Mouse (Mus musculus) CH12.LX (cell line): ENCODE data around the gene 1810010H24Rik. TPM values are rescaled to one million over a fixed set of nuclear protein-coding genes. Genes with fewer than 3 reads are reported as not detected.
"Not testable (repeated sequence)": the region's sequence is repeated elsewhere in the genome, so short reads cannot be mapped to it uniquely, and the experiment has no call there.

Experiments
- DNase-seq: peaks from one replicate; pipeline ENCODE4 v3.0.0-alpha.2; 2013; ENCODE audit errors: extremely low read depth
- H3K27ac ChIP-seq: 2 replicates; pipeline ENCODE4 v1.5.1; 2012; ENCODE audit warnings: low read depth, mild to moderate bottlenecking, control low read depth, moderate library complexity; ENCODE audit not compliant: insufficient read depth
- H3K27me3 ChIP-seq: replicated peaks from 2 replicates; pipeline ENCODE3; 2012; ENCODE audit warnings: inconsistent platforms
- H3K36me3 ChIP-seq, 2 experiments: replicated peaks in 1 of 2; 2 replicates each; pipeline versions ENCODE3 to v1.6.1; 2012; ENCODE audit warnings: inconsistent platforms in 1 of 2, low read length in 1 of 2, mild to moderate bottlenecking in 1 of 2, mixed read lengths in 1 of 2, moderate library complexity in 1 of 2; ENCODE audit not compliant: control insufficient read depth in 1 of 2, insufficient read depth in 1 of 2
- H3K4me1 ChIP-seq, 2 experiments: 2 replicates each; pipeline ENCODE4 v1.6.1; 2012; ENCODE audit warnings: inconsistent platforms in 1 of 2, moderate library complexity in 1 of 2; ENCODE audit not compliant: insufficient read depth in 2 of 2, control insufficient read depth in 1 of 2
- H3K4me2 ChIP-seq: 2 replicates; pipeline ENCODE4 v1.6.1; 2012; ENCODE audit warnings: low read depth, mild to moderate bottlenecking, control low read depth; ENCODE audit not compliant: poor library complexity, insufficient read depth, severe bottlenecking
- H3K4me3 ChIP-seq, 3 experiments: fragments of 150-350 bp in 1 of 3; sonication (generic) in 1 of 3; replicated peaks in 1 of 3; 2 replicates each; pipeline versions ENCODE3 to v1.5.1; 2011 to 2012; ENCODE audit warnings: low read depth in 2 of 3, low read length in 2 of 3, mild to moderate bottlenecking in 2 of 3, moderate library complexity in 2 of 3, control low read depth in 1 of 3, improper control_type of control experiment in 1 of 3, inconsistent platforms in 1 of 3, mixed read lengths in 1 of 3; ENCODE audit not compliant: poor library complexity in 1 of 3
- H3K79me2 ChIP-seq: replicated peaks from 2 replicates; pipeline ENCODE4 v1.6.1; 2012; ENCODE audit warnings: mild to moderate bottlenecking, moderate library complexity; ENCODE audit not compliant: control insufficient read depth, poor library complexity, insufficient read depth, severe bottlenecking; ENCODE audit errors: extremely low read depth
- H3K9ac ChIP-seq: 2 replicates; pipeline ENCODE4 v1.6.1; 2012; ENCODE audit warnings: low read depth, mild to moderate bottlenecking, control low read depth, moderate library complexity; ENCODE audit not compliant: insufficient read depth
- H3K9me3 ChIP-seq: replicated peaks from 2 replicates; pipeline ENCODE3; 2012; ENCODE audit warnings: low read length, inconsistent platforms, mixed read lengths
- BHLHE40 ChIP-seq: IDR thresholded peaks from 2 replicates; pipeline ENCODE4 v1.6.1; 2011; ENCODE audit warnings: mild to moderate bottlenecking, low read depth, low read length, improper control_type of control experiment
- CHD2 ChIP-seq: IDR thresholded peaks from 2 replicates; pipeline ENCODE4 v1.6.1; 2011; ENCODE audit warnings: low read length, improper control_type of control experiment
- CTCF ChIP-seq, 2 experiments: IDR thresholded peaks in 1 of 2; conservative IDR thresholded peaks in 1 of 2; 2 replicates each; pipeline ENCODE4 v1.5.1; 2011 to 2012; ENCODE audit warnings: low read depth in 2 of 2, low read length in 2 of 2, improper control_type of control experiment in 1 of 2, inconsistent platforms in 1 of 2, mild to moderate bottlenecking in 1 of 2, moderate library complexity in 1 of 2
- E2F4 ChIP-seq: IDR thresholded peaks from 2 replicates; pipeline ENCODE4 v1.6.1; 2011; ENCODE audit warnings: low read depth, low read length, improper control_type of control experiment; ENCODE audit not compliant: insufficient replicate concordance
- ELF1 ChIP-seq: IDR thresholded peaks from 2 replicates; pipeline ENCODE4 v1.6.1; 2014; ENCODE audit warnings: low read depth, mild to moderate bottlenecking, inconsistent platforms, low read length, improper control_type of control experiment
- HCFC1 ChIP-seq: IDR thresholded peaks from 2 replicates; pipeline ENCODE4 v1.6.1; 2012; ENCODE audit warnings: low read depth, mild to moderate bottlenecking, inconsistent platforms, low read length, improper control_type of control experiment
- KAT2A ChIP-seq: IDR thresholded peaks from 2 replicates; pipeline ENCODE4 v1.6.1; 2012; ENCODE audit warnings: low read length, improper control_type of control experiment, inconsistent platforms; ENCODE audit not compliant: insufficient replicate concordance
- MAX ChIP-seq: IDR thresholded peaks from 2 replicates; pipeline ENCODE4 v1.6.1; 2011; ENCODE audit warnings: low read length, improper control_type of control experiment
- NRF1 ChIP-seq: IDR thresholded peaks from 2 replicates; pipeline ENCODE4 v1.6.1; 2014; ENCODE audit warnings: low read depth, mild to moderate bottlenecking, inconsistent platforms, low read length, improper control_type of control experiment, moderate library complexity
- RAD21 ChIP-seq: IDR thresholded peaks from 2 replicates; pipeline ENCODE4 v1.6.1; 2011; ENCODE audit warnings: low read depth, mild to moderate bottlenecking, low read length, improper control_type of control experiment, moderate library complexity
- SIN3A ChIP-seq: IDR thresholded peaks from 2 replicates; pipeline ENCODE4 v1.6.1; 2012; ENCODE audit warnings: low read length, improper control_type of control experiment, inconsistent platforms
- TBP ChIP-seq: conservative IDR thresholded peaks from 2 replicates; pipeline ENCODE4 v1.6.1; 2011; ENCODE audit warnings: low read depth, low read length, improper control_type of control experiment
- ZC3H11A ChIP-seq: IDR thresholded peaks from 2 replicates; pipeline ENCODE4 v1.6.1; 2012; ENCODE audit warnings: low read depth, mild to moderate bottlenecking, inconsistent platforms, low read length, improper control_type of control experiment
- ZKSCAN1 ChIP-seq: IDR thresholded peaks from 2 replicates; pipeline ENCODE4 v1.6.1; 2012; ENCODE audit warnings: low read depth, inconsistent platforms, low read length, improper control_type of control experiment, borderline replicate concordance
- ZMIZ1 ChIP-seq: IDR thresholded peaks from 2 replicates; pipeline ENCODE4 v1.6.1; 2012; ENCODE audit warnings: low read depth, mild to moderate bottlenecking, inconsistent platforms, low read length, improper control_type of control experiment
- ZNF384 ChIP-seq: IDR thresholded peaks from 2 replicates; pipeline ENCODE4 v1.6.1; 2012; ENCODE audit warnings: low read depth, low read length, improper control_type of control experiment, inconsistent platforms
- dilution Hi-C: fragments of 300-500 bp; cut with MboI; formaldehyde crosslinking; loops from 2 replicates; pipeline ENCODE4 v1.14.3; 2020; ENCODE audit warnings: low sequenced_read_pairs; ENCODE audit not compliant: extremely low pct_unique_long_range_greater_than_20kb, extremely low pct_ligation_motif_present
- in situ Hi-C: fragments of 300-500 bp; cut with MboI; formaldehyde crosslinking; loops from 3 replicates; pipeline ENCODE4 v1.14.3; 2019; ENCODE audit warnings: low sequenced_read_pairs, low pct_ligation_motif_present, low pct_unique_long_range_greater_than_20kb, mixed read lengths
- polyA plus RNA-seq: library from polyadenylated mRNA; unstranded; fragments of >175 nt; gene quantifications from 2 replicates; pipeline ENCODE4 v1.2.1, GENCODE M21; 2012; ENCODE audit warnings: low read depth; ENCODE audit not compliant: insufficient read length
- total RNA-seq, 2 experiments: library from RNA; depleted of rRNA; stranded (reverse); fragments of 300-350 nt in 1 of 2; fragments of >200 nt in 1 of 2; gene quantifications; 2 replicates each; pipeline ENCODE4 v1.2.3; 2012 to 2014

Gene 1810010H24Rik
- total and polyA plus RNA-seq, 3 experiments, result 0.53 to 1.7 (median 1.1) TPM

DNA sequence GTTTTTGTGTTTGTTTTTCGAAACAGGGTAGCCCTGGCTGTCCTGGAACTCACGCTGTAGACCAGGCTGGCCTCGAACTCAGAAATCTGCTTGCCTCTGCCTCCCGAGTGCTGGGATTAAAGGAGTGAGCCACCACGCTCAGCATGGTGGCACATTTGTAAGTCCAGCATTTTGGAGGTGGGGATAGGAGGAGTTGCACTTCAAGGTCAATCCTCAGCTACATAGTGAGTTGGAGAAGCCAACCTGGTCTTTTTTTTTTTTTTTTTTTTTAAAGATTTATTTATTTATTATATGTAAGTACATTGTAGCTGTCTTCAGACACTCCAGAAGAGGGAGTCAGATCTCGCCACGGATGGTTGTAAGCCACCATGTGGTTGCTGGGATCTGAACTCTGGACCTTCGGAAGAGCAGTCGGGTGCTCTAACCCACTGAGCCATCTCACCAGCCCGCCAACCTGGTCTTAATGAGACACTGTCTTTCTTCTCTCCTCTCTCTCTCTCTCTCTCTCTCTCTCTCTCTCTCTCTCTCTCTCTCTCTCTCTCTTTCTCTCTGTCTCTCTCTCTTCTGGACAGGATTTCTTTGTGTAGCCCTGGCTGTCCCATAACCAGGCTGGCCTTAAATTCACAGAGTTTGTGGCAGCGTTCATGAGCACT is 9.8 kb upstream of the 1810010H24Rik start:
- H3K4me3 ChIP-seq, DNase-seq, dilution Hi-C loops: not testable (repeated sequence)
- TF ChIP-seq TBP, result 0 out of 2 replicates have a peak, but pooled peaks have one; percentile 43
- TF ChIP-seq, all 38 proteins: peak for 1; not testable (repeated sequence) for 37
- H3K27ac ChIP-seq, H3K9ac ChIP-seq, H3K79me2 ChIP-seq, in situ Hi-C loops, H3K27me3 ChIP-seq, H3K9me3 ChIP-seq, H3K36me3 ChIP-seq, H3K4me2 ChIP-seq: not testable (repeated sequence)
- peaks cover 8 to 14% of the 10 kb centered on the region in 2 experiments; a peak in 3 of 4 replicates for H3K4me1 ChIP-seq

DNA sequence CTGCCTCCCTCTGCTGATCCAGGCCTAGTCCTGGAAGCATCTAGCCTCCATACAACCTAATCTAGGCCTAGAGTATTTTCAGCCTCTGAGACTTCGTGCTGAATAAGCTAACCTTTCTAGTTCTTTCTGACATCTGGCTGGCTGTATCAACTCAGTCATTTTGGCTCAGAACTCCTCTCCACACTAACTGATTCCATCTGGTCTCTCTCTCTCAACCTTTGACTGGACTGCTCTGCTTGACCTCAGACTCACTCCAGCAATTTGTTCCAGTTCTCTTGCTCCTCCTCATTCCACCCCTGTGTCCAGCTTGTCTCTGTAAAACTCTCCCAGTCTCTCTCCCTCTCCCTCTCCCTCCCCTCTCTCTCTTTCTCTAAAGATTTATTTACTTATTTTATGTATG is 8.6 kb upstream of the 1810010H24Rik start:
- no peak for TF ChIP-seq ELF1
- no peak for TF ChIP-seq TBP
- TF ChIP-seq CHD2, result no peak
- TF ChIP-seq SIN3A, result no peak
- no peak for TF ChIP-seq NRF1
- TF ChIP-seq ZKSCAN1, result no peak
- no peak for TF ChIP-seq MAX
- TF ChIP-seq, all 38 proteins: peak for 0
- no peaks in the 10 kb centered on the region for H3K36me3 ChIP-seq
- H3K79me2 ChIP-seq, result no peaks in the 10 kb centered on the region
- dilution Hi-C loops, result no loop called here
- no peak overlapping the region for H3K27ac ChIP-seq
- peaks cover 3% of the 10 kb centered on the region for H3K9me3 ChIP-seq
- H3K4me2 ChIP-seq, result no peak overlapping the region
- H3K27me3 ChIP-seq, result peaks cover under 1% of the 10 kb centered on the region
- H3K9ac ChIP-seq, result no peak overlapping the region
- no peak overlapping the region for H3K4me3 ChIP-seq
- DNase-seq, result no peak
- in situ Hi-C loops, result no loop called here
- peaks cover 2 to 5% of the 10 kb centered on the region in 2 experiments; a peak in 2 of 4 replicates for H3K4me1 ChIP-seq

DNA sequence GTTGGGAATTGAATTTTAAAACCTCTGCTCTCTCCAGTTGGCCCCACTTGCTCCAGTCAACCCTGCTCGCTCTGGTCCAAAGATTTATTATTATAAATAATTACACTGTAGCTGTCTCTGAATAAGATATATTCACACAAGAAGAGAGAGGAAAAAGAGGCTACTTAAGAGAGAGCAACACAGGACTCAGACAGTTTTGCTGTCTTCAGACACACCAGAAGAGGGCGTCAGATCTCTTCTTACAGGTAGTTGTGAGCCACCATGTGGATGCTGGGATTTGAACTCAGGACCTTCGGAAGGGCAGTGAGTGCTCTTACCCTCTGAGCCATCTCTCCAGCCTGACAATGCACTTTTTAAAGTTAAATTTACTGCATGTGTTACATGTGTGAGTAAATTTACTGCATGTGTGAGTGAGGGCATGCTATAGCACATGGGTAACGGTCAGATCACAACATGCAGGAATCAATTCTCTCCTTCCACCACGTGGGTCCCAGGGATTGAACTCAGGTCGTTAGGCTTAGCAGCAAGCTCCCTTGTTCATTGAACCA is 8.1 kb upstream of the 1810010H24Rik start:
- TF ChIP-seq ELF1, result no peak
- TF ChIP-seq E2F4, result no peak
- no peak for TF ChIP-seq ZMIZ1
- TF ChIP-seq ZC3H11A, result no peak
- no peak for TF ChIP-seq ZNF384
- peak; percentile 9; the same call in 1 of the 2 replicates for TF ChIP-seq RAD21
- TF ChIP-seq CTCF (conservative IDR thresholded peaks at IDR 0.05 in 1 of 2, IDR thresholded peaks at IDR 0.05 in 1 of 2; ENCODE audit: low read depth in 2 of 2, low read length in 2 of 2), result peak in 1 of 2 experiments; percentile 41; a peak in 2 of 4 replicates
- peak; percentile 64; the same call in 1 of the 2 replicates for TF ChIP-seq TBP
- no peak for TF ChIP-seq BHLHE40
- 0 out of 2 replicates have a peak, but pooled peaks have one; percentile 25 for TF ChIP-seq MAX
- TF ChIP-seq HCFC1, result no peak
- no peak for TF ChIP-seq KAT2A
- TF ChIP-seq, all 38 proteins: peak for 4
- DNase-seq, result no peak
- H3K79me2 ChIP-seq, result no peaks in the 10 kb centered on the region
- H3K36me3 ChIP-seq, result no peaks in the 10 kb centered on the region
- peaks cover 3% of the 10 kb centered on the region for H3K9me3 ChIP-seq
- H3K27ac ChIP-seq, result no peak overlapping the region
- dilution Hi-C loops, result no loop called here
- H3K4me2 ChIP-seq, result no peak overlapping the region
- no peak overlapping the region for H3K4me3 ChIP-seq
- H3K4me1 ChIP-seq, result peaks cover 2 to 5% of the 10 kb centered on the region in 2 experiments; a peak in 2 of 4 replicates
- H3K9ac ChIP-seq, result no peak overlapping the region
- H3K27me3 ChIP-seq, result peaks cover 5% of the 10 kb centered on the region
- in situ Hi-C loops, result no loop called here
